Mouse (Mus musculus) brain, embryonic 14.5 days (tissue): ENCODE measurements around the gene Gpr142.

ENCODE experiments used
- CTCF ChIP-seq: fragments of 200-500 bp; IDR thresholded peaks from 2 replicates; pipeline ENCODE4 v1.5.1; 2012; ENCODE audit warnings: inconsistent platforms, mild to moderate bottlenecking, moderate library complexity, borderline replicate concordance; ENCODE audit not compliant: insufficient read depth, insufficient read length; ENCODE audit errors: extremely low read depth
- POLR2A ChIP-seq: fragments of 200-500 bp; IDR thresholded peaks from 2 replicates; pipeline ENCODE4 v1.6.1; 2012; ENCODE audit warnings: mild to moderate bottlenecking, inconsistent platforms, borderline replicate concordance; ENCODE audit not compliant: poor library complexity, insufficient read depth, insufficient read length, severe bottlenecking; ENCODE audit errors: extremely low read depth

DNA sequence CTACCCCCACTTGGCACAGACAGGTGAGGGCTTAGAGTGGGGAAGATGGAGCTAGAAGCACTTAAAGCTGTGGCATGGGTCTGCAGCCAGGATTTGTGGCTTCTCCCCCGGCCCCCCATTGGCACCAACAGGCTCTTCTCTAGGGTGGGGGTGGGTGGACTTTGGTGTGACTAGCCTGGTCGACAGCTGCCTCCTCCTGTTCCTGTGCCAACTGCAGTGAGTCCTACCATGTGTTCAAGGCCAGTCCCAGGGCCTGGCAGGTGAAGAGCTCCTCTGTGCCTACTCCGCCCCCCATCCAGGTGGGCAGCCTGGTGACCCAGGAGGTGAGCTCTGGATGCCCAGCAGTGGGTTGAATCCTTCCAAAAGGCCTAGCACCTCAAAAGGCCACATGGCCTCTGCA, 11.1 kb upstream of the Gpr142 start:
- TF ChIP-seq POLR2A, result no peak
- no peak for TF ChIP-seq CTCF
